Mouse (Mus musculus): ENCODE measurements around the gene Myo1b. TPM values are rescaled to one million over a fixed set of nuclear protein-coding genes. Genes with fewer than 3 reads are reported as not detected.

The Myo1b gene
- polyA plus RNA-seq, 1 experiment = 1.0 TPM

DNA sequence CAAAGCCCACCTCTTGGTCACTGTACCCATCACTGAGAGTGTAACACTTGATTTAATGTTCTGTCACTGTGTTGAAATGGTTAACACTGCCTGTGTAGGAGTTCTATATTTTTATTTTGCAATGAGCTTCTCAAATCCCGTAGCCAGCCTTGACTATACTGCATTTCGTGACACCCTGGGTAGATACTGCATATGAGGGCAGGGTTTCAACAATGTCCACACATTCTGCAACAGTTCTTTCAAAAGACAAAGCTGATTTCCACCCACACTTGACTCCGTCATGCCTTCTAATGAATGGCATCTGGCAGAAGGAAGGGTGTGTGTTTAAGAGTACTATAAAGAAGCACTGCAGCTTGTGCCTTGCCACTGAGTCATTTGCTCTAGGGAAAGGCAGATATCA, 17.0 kb upstream of the Myo1b start:
- WGBS = 92% methylated on average over 3 of the region's 3 CpGs
- H3K36me3 ChIP-seq (ENCODE audit: control insufficient read depth, insufficient read depth, low read length) = no peaks in the 10 kb centered on the region
- H3K4me3 ChIP-seq (ENCODE audit: extremely low read depth, insufficient read depth, insufficient read length) = no peak overlapping the region
- TF ChIP-seq CTCF (IDR thresholded peaks at IDR 0.05; ENCODE audit: extremely low read depth, insufficient read depth, insufficient read length, insufficient replicate concordance) (no peak), POLR2A (IDR thresholded peaks at IDR 0.05; ENCODE audit: low read depth, low read length) (no peak)
- no peak for DNase-seq (ENCODE audit: low read depth in 1 of 2, low spot score in 2 of 2)
- no peak overlapping the region for H3K27ac ChIP-seq (ENCODE audit: insufficient read depth, low read length)
- peaks cover 17% of the 10 kb centered on the region for H3K4me1 ChIP-seq (ENCODE audit: control insufficient read depth, insufficient read depth, insufficient read length)
- H3K27me3 ChIP-seq (ENCODE audit: control insufficient read depth, insufficient read depth, low read length) = no peaks in the 10 kb centered on the region

DNA sequence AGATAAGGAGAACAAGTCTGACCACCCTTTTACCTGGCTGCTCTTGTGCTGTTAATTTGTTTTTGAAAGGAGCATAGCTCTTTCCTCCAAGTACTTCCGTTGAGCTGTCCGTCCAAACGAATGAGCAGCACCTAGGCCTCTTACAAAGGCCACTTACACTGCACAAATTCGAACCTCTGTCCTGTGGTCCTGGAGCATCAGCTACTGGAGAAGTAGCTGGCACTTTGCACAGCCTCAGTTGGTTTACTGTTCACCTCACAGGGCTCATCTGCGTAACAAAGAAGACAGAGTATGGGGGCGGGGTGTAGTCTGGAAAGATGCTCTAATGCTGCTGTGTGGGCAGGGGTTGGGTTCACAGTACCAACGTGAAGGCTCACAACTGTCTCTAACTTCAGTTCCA, 15.7 kb upstream of the Myo1b start:
- Histone ChIP-seq H3K4me1 (ENCODE audit: control insufficient read depth, insufficient read depth, insufficient read length) (peaks cover 17% of the 10 kb centered on the region), H3K27ac (ENCODE audit: insufficient read depth, low read length) (no peak overlapping the region), H3K27me3 (ENCODE audit: control insufficient read depth, insufficient read depth, low read length) (no peaks in the 10 kb centered on the region), H3K36me3 (ENCODE audit: control insufficient read depth, insufficient read depth, low read length) (no peaks in the 10 kb centered on the region), H3K4me3 (ENCODE audit: extremely low read depth, insufficient read depth, insufficient read length) (no peak overlapping the region)
- WGBS = 73% methylated on average over 7 of the region's 7 CpGs
- DNase-seq (ENCODE audit: low read depth in 1 of 2, low spot score in 2 of 2) = no peak
- TF ChIP-seq CTCF (IDR thresholded peaks at IDR 0.05; ENCODE audit: extremely low read depth, insufficient read depth, insufficient read length, insufficient replicate concordance) (no peak), POLR2A (IDR thresholded peaks at IDR 0.05; ENCODE audit: low read depth, low read length) (no peak)

GRCm38 (mm10) chr1:51930584-51930983, 14.7 kb upstream of the Myo1b start:
- DNase-seq (ENCODE audit: low read depth in 1 of 2, low spot score in 2 of 2) = peak; percentile 23 to 25
- no peak overlapping the region for H3K4me3 ChIP-seq (ENCODE audit: extremely low read depth, insufficient read depth, insufficient read length)
- peaks cover 17% of the 10 kb centered on the region for H3K4me1 ChIP-seq (ENCODE audit: control insufficient read depth, insufficient read depth, insufficient read length)
- no peaks in the 10 kb centered on the region for H3K27me3 ChIP-seq (ENCODE audit: control insufficient read depth, insufficient read depth, low read length)
- H3K36me3 ChIP-seq (ENCODE audit: control insufficient read depth, insufficient read depth, low read length) = no peaks in the 10 kb centered on the region
- H3K27ac ChIP-seq (ENCODE audit: insufficient read depth, low read length) = no peak overlapping the region
- WGBS = 7% methylated on average over 5 of the region's 5 CpGs
- TF ChIP-seq POLR2A (IDR thresholded peaks at IDR 0.05; ENCODE audit: low read depth, low read length) (no peak), CTCF (IDR thresholded peaks at IDR 0.05; ENCODE audit: extremely low read depth, insufficient read depth, insufficient read length, insufficient replicate concordance) (no peak)

GRCm38 (mm10) chr1:51929557-51929956, 13.7 kb upstream of the Myo1b start:
- TF ChIP-seq POLR2A (IDR thresholded peaks at IDR 0.05; ENCODE audit: low read depth, low read length) (no peak), CTCF (IDR thresholded peaks at IDR 0.05; ENCODE audit: extremely low read depth, insufficient read depth, insufficient read length, insufficient replicate concordance) (no peak)
- DNase-seq (ENCODE audit: low read depth in 1 of 2, low spot score in 2 of 2) = no peak
- WGBS = 19% methylated on average over 3 of the region's 3 CpGs
- no peak overlapping the region for H3K4me3 ChIP-seq (ENCODE audit: extremely low read depth, insufficient read depth, insufficient read length)
- no peaks in the 10 kb centered on the region for H3K36me3 ChIP-seq (ENCODE audit: control insufficient read depth, insufficient read depth, low read length)
- H3K27ac ChIP-seq (ENCODE audit: insufficient read depth, low read length) = no peak overlapping the region
- H3K4me1 ChIP-seq (ENCODE audit: control insufficient read depth, insufficient read depth, insufficient read length) = peaks cover 9% of the 10 kb centered on the region
- H3K27me3 ChIP-seq (ENCODE audit: control insufficient read depth, insufficient read depth, low read length) = no peaks in the 10 kb centered on the region

DNA sequence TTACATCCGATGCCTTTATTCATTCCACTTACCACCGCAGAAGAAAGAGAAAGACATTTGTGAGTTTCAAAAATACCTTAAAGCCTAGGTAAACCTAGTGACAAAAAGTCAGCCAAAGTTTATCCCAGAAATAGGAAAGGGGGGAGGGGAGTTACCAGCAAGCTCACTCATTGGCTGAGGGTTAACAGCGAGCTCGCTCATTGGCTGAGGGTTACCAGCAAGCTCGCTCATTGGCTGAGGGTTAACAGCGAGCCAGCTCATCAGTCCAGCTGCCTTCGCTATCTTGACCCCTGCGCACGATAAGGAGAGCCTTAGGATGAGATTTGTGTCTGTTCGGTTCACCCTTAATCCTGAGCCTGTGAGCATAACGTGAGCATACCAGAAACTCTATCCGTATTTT, 6.9 kb upstream of the Myo1b start:
- 81% methylated on average over 12 of the region's 12 CpGs for WGBS
- H3K36me3 ChIP-seq (ENCODE audit: control insufficient read depth, insufficient read depth, low read length) = no peaks in the 10 kb centered on the region
- H3K4me1 ChIP-seq (ENCODE audit: control insufficient read depth, insufficient read depth, insufficient read length) = no peaks in the 10 kb centered on the region
- no peaks in the 10 kb centered on the region for H3K27me3 ChIP-seq (ENCODE audit: control insufficient read depth, insufficient read depth, low read length)
- no peak for TF ChIP-seq CTCF (IDR thresholded peaks at IDR 0.05; ENCODE audit: extremely low read depth, insufficient read depth, insufficient read length, insufficient replicate concordance)
- no peak for TF ChIP-seq POLR2A (IDR thresholded peaks at IDR 0.05; ENCODE audit: low read depth, low read length)
- no peak for DNase-seq (ENCODE audit: low read depth in 1 of 2, low spot score in 2 of 2)
- H3K4me3 ChIP-seq (ENCODE audit: extremely low read depth, insufficient read depth, insufficient read length) = no peak overlapping the region
- no peak overlapping the region for H3K27ac ChIP-seq (ENCODE audit: insufficient read depth, low read length)

DNA sequence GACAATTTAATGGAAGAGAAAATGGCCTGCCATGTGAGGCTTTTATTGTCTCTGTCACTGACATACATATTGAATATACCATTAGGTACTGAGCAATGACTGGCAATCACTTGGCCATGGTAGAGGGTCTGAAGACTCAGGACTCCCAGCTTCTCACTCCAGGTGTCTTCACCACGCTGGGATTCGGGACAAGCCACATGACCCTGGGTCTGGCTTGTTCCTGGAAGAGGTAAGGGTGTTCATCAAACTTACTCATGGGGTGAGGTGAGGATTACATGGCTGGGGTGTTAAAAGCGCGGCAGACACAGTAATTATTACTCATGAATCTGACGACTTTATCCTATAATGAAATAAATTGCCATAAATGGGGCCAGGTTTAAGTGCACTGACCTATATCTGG, 405 bp upstream of the Myo1b start:
- 92% methylated on average over 5 of the region's 5 CpGs for WGBS
- H3K27ac ChIP-seq (ENCODE audit: insufficient read depth, low read length) = no peak overlapping the region
- DNase-seq (ENCODE audit: low read depth in 1 of 2, low spot score in 2 of 2) = no peak
- H3K36me3 ChIP-seq (ENCODE audit: control insufficient read depth, insufficient read depth, low read length) = no peaks in the 10 kb centered on the region
- TF ChIP-seq CTCF (IDR thresholded peaks at IDR 0.05; ENCODE audit: extremely low read depth, insufficient read depth, insufficient read length, insufficient replicate concordance) (no peak), POLR2A (IDR thresholded peaks at IDR 0.05; ENCODE audit: low read depth, low read length) (no peak)
- H3K4me3 ChIP-seq (ENCODE audit: extremely low read depth, insufficient read depth, insufficient read length) = no peak overlapping the region
- peaks cover 11% of the 10 kb centered on the region for H3K27me3 ChIP-seq (ENCODE audit: control insufficient read depth, insufficient read depth, low read length)
- H3K4me1 ChIP-seq (ENCODE audit: control insufficient read depth, insufficient read depth, insufficient read length) = peaks cover 11% of the 10 kb centered on the region

DNA sequence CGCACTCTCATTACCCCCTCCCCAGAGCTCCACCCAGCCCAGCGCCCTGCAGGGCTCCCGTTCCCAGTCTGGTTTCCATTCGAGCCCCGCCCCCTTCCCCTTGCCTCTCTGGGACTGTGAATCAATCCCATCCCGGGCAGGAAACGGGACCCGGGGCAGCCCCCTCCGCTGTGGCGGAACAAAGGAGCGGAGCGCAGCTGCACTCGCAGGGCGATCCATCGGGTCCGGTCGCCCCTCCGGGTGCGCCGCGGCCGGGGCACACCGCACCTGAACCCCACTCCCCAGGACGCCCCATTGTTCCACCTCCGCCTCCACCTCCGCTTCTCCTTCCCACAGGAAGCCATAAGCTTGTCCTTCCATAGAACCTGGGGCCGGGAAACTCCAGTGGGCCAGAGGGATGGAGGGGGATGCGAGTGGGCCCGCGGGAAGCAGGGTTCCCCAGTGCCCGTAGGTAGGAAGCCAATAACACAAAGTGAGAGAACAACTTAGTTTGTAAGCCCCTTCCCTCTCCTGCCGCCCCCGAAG, 758 bp downstream of the Myo1b start:
- no peak for TF ChIP-seq CTCF (IDR thresholded peaks at IDR 0.05; ENCODE audit: extremely low read depth, insufficient read depth, insufficient read length, insufficient replicate concordance)
- no peak for TF ChIP-seq POLR2A (IDR thresholded peaks at IDR 0.05; ENCODE audit: low read depth, low read length)
- WGBS = 6% methylated on average over 33 of the region's 33 CpGs
- DNase-seq (ENCODE audit: low read depth in 1 of 2, low spot score in 2 of 2) = peak in 1 of 2 experiments; percentile 11

More for the DNA sequence above, 758 bp downstream of the Myo1b start:
- Histone ChIP-seq H3K4me3 (ENCODE audit: extremely low read depth, insufficient read depth, insufficient read length) (peak overlapping the region; percentile 59), H3K27me3 (ENCODE audit: control insufficient read depth, insufficient read depth, low read length) (peaks cover 11% of the 10 kb centered on the region), H3K4me1 (ENCODE audit: control insufficient read depth, insufficient read depth, insufficient read length) (peaks cover 11% of the 10 kb centered on the region), H3K36me3 (ENCODE audit: control insufficient read depth, insufficient read depth, low read length) (no peaks in the 10 kb centered on the region), H3K27ac (ENCODE audit: insufficient read depth, low read length) (no peak overlapping the region)

Measured in spleen, adult 2 months (tissue).